Mouse (Mus musculus) kidney, postnatal 4 days (tissue): ENCODE measurements around the gene Rnf26.
A peak's percentile ranks its signal among the peaks of the same experiment; 100 is the strongest.

ENCODE experiments used
- DNase-seq, 2 experiments: peaks; one replicate each; pipeline ENCODE4 v3.0.0; 2021; ENCODE audit warnings: mixed read lengths in 2 of 2

Gene Rnf26

DNA sequence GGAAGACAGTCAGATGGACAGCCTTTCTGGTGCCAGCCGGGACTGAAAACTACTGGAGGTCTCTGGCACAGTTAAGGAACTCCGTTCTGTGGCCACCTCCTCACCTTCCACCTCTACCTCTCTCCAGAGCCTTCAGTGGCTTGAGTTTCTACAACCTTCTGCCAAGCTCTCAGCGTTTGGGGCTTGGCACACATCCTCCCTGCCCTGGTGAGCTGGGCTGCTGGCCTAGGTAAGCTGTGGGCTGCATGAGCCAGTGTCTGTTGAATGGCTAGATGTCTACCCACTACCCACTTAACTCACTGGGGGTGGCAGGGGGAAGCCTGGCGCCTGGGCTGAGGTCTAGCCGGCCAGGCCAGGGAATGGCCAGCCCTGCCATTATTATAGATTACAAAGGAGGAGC lies 40.2 kb downstream of the Rnf26 start:
- DNase-seq, result no peak

DNA sequence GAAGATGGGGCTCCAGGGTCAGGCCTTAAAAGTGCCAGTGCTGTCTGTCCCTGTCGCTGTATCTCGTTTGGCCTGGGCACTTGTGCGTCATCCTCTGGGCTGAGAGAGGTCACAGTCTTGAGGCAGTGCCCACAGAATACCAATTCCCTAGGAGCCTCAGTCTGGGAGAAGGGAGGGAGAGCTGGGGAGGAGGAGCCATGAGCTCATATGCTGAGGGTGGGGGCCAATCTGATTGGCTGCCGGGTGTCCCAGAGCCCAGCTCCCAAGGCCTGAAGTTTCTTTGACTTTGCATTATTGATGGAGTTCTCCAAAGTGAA lies 40.8 kb downstream of the Rnf26 start:
- peak in 1 of 2 experiments; percentile 13 for DNase-seq

DNA sequence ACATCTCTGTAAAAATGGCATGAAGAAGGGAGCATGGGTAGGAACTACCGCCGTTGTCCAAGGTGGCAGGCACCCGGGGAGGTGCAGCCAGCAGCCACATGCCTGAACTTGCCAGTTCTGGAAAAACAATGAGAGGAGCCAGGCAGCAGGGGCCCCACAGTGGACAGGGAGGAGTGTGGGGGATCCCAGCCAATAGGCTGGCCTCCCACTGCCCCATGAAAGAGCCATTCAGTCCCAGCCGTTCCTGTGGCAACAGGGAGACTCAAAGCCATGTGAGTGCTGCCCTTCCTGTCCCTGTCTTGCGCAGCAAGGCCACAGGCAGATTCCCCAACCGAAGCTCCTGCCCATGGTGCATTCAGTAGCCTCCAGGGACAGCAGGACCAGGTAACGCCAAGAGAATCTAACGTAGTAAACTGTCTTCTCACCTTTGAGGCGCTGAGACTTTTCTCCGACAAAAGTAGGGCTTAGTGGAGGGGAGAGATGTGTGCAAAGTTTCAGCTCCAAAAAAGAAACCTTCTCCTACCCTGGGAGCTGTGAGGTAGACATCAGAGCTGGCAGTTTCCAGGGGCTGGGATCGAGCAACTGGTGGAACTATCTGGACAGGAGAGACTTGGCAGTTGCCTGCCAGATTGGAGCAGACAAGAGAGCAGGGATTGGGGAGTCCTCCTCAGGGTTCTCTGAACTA lies 41.3 kb downstream of the Rnf26 start:
- DNase-seq, result peak in 1 of 2 experiments; percentile 36

DNA sequence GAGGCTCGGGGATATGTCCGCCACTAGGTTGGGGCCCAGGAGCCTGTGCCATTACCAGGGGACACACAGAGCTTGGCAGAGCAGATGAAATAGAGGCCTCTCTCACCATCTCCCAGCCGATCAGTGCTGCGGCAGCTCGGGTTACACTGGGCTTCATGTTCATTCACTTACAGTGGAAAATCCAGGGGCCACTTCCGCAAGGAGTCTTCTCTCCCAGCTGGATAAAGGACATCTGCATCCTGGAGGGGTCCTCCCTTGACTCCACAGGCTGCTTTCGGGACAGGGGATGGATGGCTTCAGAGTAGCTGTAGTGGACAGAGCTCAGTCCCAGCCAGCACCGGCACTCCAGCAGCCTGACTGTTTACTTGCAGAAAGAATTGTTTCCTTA lies 42.5 kb downstream of the Rnf26 start:
- DNase-seq, result peak in 1 of 2 experiments; percentile 15

DNA sequence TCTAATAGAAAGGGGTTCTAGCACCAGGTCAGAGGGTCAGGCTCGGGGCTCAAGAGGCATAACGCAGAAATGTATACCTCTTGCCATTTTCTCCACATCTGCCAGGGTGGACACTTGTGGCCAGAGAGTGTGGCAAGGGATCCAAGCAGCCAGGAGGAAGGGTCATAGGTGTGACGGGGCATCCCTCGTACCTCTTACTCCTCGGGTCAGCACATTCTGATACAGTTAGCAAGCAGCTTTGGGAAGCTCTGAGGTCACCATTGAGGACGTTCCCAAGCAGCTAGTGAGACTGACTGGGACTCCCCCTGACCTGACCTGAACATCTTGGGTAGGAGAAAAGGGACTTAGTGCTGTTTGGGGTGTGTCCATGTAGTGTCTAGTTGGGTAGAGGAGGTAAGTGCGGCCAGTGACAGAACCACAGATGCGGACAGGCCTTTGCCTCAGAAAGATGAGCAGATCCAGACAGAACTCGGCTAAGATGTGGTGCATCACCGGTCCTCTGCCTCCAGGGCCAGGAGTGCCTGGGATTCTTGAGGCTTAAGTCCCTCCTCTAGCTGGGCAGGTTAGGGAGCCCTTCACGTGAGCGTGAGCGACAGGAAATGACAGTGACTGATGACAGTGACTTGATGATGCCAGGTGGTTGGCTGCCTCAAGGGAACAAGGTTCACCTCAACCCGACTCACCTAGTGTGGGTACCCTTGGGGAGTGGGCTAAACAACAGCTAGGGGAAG lies 43.0 kb downstream of the Rnf26 start:
- peak in 1 of 2 experiments; percentile 3 for DNase-seq

DNA sequence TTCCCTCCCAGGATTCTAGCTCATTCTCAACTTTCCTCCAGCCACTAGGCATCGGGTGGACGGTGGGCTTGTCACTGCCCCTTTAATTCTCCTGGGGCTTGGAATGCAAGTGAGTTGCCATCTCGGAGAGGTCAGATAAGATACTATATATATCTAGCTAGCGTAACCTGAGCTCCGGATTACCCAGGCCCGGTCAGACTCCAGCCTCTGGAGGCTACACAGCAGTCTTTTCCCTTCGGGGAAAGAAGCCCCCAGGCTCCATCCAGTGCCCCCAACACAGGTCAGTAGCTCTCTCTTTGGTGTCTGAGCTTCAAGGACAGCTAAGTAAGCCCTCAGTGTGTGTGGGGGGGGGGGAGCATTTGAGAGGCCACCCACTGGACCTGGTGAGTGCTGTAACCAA lies 44.1 kb downstream of the Rnf26 start:
- DNase-seq, result peak in 1 of 2 experiments; percentile 1

DNA sequence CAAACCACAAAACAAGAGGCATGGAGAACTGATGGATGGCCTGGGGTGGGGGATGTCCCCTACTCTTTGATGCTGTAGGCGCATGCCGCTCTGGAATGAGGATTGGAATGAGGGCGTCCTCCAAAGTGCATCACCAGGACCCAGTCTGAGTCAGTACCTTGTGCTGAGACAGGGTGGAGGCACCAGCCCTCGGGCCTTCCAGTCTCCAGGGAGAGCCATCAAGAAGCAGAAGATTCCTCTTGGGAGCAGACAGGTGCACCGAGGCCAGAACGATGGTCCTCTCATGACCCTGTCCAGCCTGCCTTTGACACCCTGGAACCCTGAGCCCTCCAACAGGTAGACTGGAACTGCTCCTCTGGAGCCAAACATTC lies 45.4 kb downstream of the Rnf26 start:
- peak in 1 of 2 experiments; percentile 3 for DNase-seq

DNA sequence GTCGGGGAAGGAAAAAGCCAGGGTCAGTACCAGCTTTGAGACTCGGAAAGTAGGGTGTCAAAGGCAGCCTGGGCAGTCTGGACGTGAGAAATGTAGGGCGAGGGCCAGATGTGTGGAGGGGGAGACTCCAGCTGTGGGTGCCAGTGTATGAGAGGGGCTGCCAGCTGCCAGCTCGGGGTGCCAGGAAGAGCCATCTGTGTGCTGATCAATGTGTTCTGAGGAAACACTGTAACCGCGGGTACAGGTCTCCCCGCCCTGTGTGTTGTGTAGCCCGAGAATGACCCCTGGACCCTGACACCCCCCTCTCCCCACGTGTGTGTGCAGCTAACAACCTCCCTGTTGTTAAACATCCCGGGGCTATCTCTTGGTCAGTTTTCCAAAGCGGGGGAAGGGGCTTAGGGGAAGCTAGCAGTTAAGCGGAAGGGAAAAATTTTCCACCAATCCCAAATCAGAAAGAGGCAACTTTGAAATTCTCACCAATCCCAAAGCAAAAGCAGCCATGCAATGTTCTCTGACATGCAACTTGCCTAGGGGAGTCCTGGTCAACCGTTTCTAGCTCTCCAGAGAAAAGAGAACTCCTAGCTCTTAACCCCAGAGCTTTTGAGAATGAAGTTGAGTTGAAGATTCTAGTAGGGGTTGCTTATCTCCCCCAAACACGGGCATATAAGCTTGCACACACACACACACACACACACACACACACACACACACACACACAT lies 45.9 kb downstream of the Rnf26 start:
- no peak for DNase-seq

DNA sequence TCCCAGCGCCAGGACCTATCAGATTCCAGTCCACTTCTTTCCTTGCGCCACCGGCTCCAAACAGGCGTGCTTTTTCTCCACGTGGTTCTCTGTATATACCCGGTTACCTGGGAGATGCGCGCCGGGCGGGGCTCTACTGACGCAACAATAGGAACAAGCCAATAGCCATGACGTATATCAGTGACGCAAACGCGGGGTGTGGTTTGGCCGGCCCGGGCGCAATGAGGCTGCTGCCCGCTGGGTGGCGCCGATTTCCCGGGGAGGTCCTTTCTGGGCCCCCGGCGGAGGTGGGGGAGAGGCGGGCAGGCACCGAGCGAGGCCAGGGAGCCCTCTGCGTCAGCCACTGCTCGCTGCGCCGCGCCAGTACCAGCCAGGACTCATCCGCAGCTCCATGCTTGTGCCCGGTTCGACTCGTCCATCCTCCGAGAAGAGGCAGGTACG lies 46.5 kb downstream of the Rnf26 start, which contains the start of gene Usp2:
Gene Usp2, plus strand, starts transcription at position 237 of the 441 bp plus-strand sequence.
- DNase-seq, result peak; percentile 99

DNA sequence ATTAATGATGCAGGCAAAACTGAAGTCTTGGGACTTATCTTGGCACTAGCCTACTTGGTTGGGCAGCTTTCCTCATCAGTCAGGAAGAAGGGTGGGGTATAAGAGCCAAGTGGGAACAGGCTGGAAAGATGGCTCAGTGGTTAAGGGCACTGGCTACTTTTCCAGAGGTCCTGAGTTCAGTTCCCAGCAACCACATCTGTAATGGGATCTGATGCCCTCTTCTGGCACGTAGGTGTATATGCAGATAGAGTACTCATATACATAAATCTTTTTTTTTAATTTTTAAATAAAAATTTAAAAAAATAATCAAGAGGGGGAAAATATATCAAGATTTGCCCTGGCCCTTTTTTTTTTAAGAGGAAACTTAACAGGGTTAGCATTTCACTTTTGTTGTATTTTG lies 48.1 kb downstream of the Rnf26 start:
- no peak for DNase-seq

DNA sequence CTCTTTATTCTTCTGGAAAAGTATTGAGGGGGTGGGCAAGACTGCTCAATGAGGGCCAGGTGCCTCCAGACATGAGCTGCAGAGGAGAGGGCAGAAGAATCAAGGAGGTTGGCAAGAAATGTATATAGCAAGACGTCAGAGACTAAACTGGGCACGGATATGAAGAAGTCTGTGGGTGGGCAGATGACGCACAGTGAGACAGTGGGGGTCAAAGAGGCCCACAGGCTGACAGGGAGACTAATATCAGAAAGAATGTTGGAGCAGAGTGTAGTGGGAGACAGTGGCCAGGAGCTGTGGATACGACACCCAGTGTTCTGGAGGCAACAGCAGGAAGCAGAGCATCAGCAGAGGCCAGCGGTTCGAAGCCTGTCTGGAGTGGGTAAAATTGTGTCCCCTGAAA lies 54.7 kb downstream of the Rnf26 start:
- no peak for DNase-seq

DNA sequence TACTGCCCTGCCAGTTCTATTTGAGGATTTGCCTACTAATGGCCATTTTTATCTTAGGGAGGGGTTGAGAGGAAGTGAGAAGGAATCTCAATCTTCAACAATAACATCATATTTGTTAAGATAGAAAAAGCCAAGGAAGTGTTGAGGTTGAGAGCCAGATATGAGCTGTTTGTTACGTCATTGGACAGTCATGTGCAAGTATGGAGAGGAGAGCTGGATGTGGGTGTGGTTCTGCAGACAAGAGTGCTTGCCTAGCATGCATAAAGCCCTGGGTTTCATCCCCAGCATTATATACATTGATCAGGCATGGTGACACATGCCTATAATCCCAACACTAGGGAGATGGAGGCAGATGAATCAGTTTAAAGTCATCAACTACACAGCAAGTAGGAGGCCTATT lies 59.4 kb downstream of the Rnf26 start:
- no peak for DNase-seq

DNA sequence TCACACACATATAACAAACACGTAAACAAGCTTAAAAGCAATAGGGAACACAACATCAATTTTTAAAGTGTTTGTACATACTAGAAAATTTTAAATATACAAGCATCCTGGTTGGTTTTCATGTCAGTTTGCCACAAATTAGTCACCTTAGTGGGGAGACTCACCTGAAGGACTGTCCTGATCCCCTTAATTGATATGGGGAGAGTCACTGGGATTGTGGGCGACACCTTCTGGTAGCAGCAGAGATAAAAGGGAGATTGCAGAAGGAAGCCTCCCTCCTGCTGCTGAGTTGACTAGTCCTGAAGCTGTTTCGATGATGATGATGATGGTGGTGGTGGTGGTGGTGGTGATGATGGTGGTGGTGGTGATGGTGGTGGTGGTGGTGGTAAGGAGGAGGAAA lies 60.5 kb downstream of the Rnf26 start:
- no peak for DNase-seq

DNA sequence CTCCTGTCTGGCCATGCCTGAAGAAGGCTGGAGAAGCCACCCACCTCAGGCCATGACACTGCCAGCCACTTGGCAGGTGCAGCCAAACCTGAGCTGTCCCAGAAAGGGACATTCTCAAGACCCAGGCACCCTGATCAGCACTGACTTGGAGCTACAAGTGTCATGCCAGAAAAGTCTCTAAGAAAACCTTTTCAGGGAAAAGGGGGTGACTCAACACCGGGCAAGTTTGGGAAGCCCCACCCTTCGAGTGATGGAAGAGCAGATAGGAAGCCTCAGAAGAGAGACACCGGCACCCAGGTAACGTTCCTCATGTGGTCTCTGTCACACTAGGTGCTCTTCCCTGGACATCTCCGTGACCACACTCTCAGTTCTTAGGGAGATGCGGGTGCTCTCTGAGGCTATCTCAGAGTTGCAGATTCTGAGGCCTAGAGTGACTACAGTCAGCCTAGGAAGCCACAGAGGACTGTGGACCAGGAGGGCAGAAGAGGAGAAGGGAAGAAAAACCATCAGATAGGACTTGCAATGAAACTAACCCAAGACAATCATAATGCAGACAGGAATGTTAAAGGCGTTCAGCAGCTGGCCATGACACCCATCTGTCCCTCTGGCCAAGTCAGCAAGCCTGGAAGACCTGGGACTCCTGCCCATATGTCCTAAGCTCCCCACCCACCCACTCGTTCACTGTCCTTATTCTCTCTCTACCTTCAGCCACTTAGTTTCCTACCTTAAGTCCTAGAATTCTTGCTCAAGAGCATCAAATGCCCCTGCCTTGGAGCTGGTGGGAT lies 63.7 kb downstream of the Rnf26 start:
- DNase-seq, result no peak

DNA sequence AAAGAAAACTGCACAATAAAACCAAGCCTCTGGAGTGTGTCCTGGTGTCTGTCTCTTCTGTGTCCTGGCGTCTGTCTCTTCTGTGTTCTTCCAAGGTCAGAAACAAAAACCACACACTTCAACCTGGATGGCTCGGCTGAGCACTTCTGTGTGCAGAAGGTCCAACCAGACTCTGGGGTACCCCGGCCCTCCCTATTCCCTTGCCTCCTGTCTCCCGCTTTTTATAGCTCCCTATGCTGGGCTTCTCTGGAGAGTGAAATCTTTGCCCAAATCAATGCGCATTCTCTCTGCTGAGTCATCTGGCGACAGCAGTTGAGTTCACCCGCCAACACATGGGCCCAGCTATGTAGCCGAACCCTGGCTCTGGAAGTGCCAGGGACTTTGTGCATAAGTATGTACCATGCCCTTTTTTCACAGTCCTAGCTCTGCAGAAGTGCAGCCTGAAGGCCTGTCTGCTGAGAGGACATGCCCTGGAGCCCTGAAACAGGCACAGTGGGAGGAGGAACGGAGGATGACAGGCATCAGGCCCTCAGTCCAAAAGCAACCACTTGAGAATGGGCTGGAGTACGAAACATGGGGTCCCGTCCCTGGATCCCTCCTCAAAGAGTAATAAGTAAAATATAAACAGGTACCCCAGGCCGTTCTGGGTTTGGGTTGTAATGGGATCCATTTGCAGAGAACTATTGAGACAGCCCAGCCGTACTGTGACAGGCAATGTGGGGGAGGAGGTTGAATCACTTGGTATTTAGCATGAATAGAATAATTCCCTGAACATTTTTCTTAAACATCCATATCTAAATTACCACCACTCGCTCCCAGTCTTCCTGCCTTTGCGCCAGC lies 64.6 kb downstream of the Rnf26 start:
- no peak for DNase-seq

DNA sequence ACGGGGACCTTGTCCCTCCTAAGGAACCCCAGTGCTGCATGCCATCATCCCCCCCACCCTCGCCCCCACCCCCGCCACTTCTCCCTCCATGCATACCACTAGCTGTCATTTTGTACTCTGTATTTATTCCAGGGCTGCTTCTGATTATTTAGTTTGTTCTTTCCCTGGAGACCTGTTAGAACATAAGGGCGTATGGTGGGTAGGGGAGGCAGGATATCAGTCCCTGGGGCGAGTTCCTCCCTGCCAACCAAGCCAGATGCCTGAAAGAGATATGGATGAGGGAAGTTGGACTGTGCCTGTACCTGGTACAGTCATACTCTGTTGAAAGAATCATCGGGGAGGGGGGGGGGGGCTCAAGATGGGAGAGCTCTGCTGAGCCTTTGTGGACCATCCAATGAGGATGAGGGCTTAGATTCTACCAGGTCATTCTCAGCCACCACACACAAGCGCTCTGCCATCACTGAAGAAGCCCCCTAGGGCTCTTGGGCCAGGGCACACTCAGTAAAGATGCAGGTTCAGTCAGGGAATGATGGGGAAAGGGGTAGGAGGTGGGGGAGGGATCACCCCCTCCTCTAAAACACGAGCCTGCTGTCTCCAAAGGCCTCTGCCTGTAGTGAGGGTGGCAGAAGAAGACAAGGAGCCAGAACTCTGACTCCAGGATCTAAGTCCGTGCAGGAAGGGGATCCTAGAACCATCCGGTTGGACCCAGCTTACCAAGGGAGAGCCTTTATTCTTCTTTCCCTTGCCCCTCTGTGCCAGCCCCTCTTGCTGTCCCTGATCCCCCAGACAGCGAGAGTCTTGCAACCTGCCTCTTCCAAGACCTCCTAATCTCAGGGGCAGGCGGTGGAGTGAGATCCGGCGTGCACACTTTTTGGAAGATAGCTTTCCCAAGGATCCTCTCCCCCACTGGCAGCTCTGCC lies 65.5 kb downstream of the Rnf26 start:
- no peak for DNase-seq

DNA sequence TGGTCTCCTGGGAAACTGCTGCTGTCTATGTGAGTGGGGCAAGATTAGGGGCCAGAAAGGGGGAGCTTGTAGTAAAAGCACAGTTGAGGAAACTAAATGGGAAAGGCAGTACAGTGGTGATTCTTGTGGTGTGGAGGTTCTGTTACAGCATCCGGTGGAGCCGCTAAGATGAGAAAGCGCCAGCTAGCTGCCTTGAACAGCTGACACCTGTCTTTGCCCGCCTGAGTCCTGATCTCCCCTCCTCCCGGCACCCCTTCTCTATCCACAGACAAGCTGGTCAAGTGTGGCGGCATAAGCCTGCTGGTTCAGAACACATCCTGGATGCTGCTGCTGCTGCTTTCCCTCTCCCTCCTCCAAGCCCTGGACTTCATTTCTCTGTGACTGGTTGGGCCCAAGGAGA lies 66.2 kb downstream of the Rnf26 start:
- DNase-seq, result no peak

DNA sequence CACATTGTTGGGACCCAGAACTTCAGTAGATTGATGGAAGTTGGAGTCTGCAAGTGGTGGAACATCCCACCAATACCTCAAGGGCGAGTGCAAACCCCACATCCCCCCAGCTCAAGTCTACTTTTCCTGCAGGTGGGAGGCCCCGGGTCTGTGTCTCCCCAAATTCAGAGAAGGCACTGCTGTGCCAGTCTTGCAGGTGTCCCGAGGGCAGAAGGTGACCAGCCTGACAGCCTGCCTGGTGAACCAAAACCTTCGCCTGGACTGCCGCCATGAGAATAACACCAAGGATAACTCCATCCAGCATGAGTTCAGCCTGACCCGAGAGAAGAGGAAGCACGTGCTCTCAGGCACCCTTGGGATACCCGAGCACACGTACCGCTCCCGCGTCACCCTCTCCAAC lies 66.9 kb downstream of the Rnf26 start:
- DNase-seq, result no peak

DNA sequence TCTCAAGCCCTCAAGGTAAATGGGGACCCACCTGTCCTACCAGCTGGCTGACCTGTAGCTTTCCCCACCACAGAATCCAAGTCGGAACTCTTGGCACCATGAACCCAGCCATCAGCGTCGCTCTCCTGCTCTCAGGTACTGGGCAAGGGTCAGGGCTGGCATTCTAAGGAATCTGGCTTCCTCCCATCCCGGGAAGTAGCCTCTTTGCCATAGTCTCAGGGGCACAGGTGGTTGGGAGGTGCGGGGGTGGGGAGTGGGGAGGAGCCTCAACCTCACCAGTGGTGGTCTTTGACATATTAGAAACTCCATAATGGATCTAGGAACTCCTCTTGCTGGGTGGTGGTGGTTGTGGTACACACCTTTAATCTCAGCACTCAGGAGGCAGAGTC lies 67.4 kb downstream of the Rnf26 start:
- no peak for DNase-seq
